Mouse (Mus musculus): ENCODE measurements around the gene Sgsh.

DNA sequence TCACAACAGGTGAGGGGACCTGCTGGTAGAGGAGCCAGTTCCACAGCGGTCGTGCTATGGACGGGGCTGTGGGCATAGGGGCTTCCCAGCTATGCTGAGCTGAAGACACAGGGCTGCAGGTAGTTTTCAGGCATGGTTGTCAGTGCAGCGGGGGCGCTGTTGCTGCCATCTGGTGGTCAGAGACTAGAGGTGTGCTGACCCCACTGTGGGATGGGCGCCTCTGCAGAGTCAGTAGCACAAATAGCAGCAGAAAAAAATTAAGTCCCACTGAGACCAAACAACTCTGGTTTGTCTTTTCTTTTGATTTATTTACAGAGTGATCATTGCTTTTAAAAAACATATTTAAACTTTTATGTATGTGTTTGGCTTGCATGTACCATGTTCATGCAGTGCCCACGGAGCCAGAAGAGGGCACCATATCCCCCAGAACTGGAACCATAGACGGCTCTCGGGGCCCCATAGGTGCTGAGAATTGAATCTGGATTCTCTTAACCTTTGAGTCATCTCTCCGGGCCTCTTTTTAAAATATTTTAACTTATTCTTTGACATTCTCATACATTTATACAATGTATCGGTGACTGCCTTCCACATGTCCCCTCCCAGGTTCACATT, 8.3 kb upstream of the Sgsh start:
- peak; percentile 91 for TF ChIP-seq CTCF (IDR thresholded peaks at IDR 0.05; ENCODE audit: low read depth)
- no peak for TF ChIP-seq EP300 (IDR thresholded peaks at IDR 0.05; ENCODE audit: low read depth)
